Mouse (Mus musculus): ENCODE data around the gene Serpinb7.
A peak's percentile ranks its signal among the peaks of the same experiment; 100 is the strongest.

DNA sequence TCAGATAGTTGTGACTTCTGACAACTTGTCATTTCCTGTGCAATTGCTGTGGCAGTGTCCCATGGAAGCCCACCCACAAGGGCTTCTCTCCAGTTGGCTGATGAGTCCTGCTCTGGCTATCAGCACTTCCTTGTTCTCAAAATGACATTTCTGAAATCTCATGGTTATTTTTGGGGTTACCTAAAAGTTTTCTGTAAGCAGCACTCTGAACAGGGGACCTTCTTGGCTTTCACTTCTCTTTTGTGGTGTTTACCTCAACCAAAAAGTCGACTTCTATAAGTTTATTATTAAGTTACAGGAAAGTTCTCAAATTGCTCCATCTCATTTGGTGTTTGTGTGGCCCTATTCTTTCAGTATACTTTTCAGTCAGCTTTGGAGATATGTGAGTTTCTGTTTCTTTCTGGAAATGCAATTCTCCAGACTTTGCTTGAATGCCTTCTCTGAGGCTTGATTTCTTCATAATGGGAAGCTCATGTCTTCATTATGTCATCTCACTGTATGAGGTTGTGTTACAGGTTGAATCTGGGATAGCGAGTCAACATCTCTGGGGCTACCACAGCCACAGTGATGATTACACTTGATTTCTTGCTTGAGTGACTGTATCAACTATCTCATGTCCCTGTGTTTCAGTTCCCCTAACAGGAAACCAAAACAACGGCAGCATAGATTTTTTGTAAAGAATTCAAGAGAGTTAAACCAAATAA is 47.9 kb downstream of the Serpinb7 start:
- TF ChIP-seq MXI1 (IDR thresholded peaks at IDR 0.05; ENCODE audit: low read depth, low read length) (no peak), POLR2A (IDR thresholded peaks at IDR 0.05; ENCODE audit: low read depth, low read length) (no peak), EP300 (IDR thresholded peaks at IDR 0.05; ENCODE audit: low read length) (peak; percentile 89), USF2 (conservative IDR thresholded peaks at IDR 0.05; ENCODE audit: low read depth, low read length) (no peak), ELF1 (IDR thresholded peaks at IDR 0.05; ENCODE audit: low read depth, low read length) (peak; percentile 86), CTCF (conservative IDR thresholded peaks at IDR 0.05 in 1 of 2, IDR thresholded peaks at IDR 0.05 in 1 of 2; ENCODE audit: low read depth in 2 of 2, low read length in 2 of 2) (no peak), JUND (conservative IDR thresholded peaks at IDR 0.05; ENCODE audit: low read depth, low read length) (peak; percentile 64), MAFK (IDR thresholded peaks at IDR 0.05; ENCODE audit: insufficient replicate concordance, low read length) (0 out of 2 replicates have a peak, but pooled peaks have one; percentile 42), UBTF (IDR thresholded peaks at IDR 0.05; ENCODE audit: low read depth, low read length) (no peak), TCF12 (IDR thresholded peaks at IDR 0.05; ENCODE audit: low read depth, low read length) (peak; percentile 51), MAX (IDR thresholded peaks at IDR 0.05; ENCODE audit: low read length) (no peak; the same call in 1 of the 2 replicates), TBP (conservative IDR thresholded peaks at IDR 0.05; ENCODE audit: low read depth, low read length) (0 out of 2 replicates have a peak, but pooled peaks have one; percentile 38), RAD21 (IDR thresholded peaks at IDR 0.05; ENCODE audit: low read depth, low read length) (no peak; the same call in 1 of the 2 replicates)

All from CH12.LX (cell line).